Mouse (Mus musculus) megakaryocyte, adult 5-6 weeks (primary cell): ENCODE data around the gene Hnrnpa1. TPM values are rescaled to one million over a fixed set of nuclear protein-coding genes. Genes with fewer than 3 reads are reported as not detected.
A peak's percentile ranks its signal among the peaks of the same experiment; 100 is the strongest.

Experiments
- ATAC-seq: 2 replicates; pipeline ENCODE4 v1.8.0; 2016; ENCODE audit warnings: mild to moderate bottlenecking, inconsistent platforms; ENCODE audit not compliant: poor library complexity, severe bottlenecking
- total RNA-seq, 2 experiments: library from RNA; stranded (forward) in 1 of 2; stranded (reverse) in 1 of 2; fragments of 153-499, 151-499 nt in 1 of 2; fragments of 221-1000, 200-1000 nt in 1 of 2; gene quantifications; 2 replicates each; pipeline versions ENCODE4 v1.2.3 to v1.2.4; 2015 to 2017

Hnrnpa1 gene
- 320 and 365 TPM in 2 replicates for total RNA-seq (2015)
- 765 and 767 TPM in 2 replicates for total RNA-seq (2017)

- peak; percentile 80 for ATAC-seq
Observed at GRCm38 (mm10) chr15:103240160-103241028, at the start of gene Hnrnpa1. Hnrnpa1 (plus strand) TSS chr15:103240432.

- ATAC-seq, result peak; percentile 76
Observed at GRCm38 (mm10) chr15:103190531-103191462, 49.4 kb upstream of the Hnrnpa1 start.

GRCm38 (mm10) chr15:103193606-103194005 lies 46.6 kb upstream of the Hnrnpa1 start:
- ATAC-seq, result no peak

- no peak for ATAC-seq
Observed at GRCm38 (mm10) chr15:103196835-103197234, 43.4 kb upstream of the Hnrnpa1 start.

- no peak for ATAC-seq
Observed at GRCm38 (mm10) chr15:103197785-103198184, 42.4 kb upstream of the Hnrnpa1 start.

GRCm38 (mm10) chr15:103202088-103202793 lies 38.0 kb upstream of the Hnrnpa1 start:
- no peak for ATAC-seq

- peak; percentile 33; the same call in 1 of the 2 replicates for ATAC-seq
Observed at GRCm38 (mm10) chr15:103205156-103205555, 35.1 kb upstream of the Hnrnpa1 start.

- ATAC-seq, result no peak
Observed at GRCm38 (mm10) chr15:103214149-103214548, 26.1 kb upstream of the Hnrnpa1 start.

- peak; percentile 64 for ATAC-seq
Observed at GRCm38 (mm10) chr15:103214971-103215907, 25.0 kb upstream of the Hnrnpa1 start.

GRCm38 (mm10) chr15:103216052-103216451 lies 24.2 kb upstream of the Hnrnpa1 start:
- no peak for ATAC-seq

GRCm38 (mm10) chr15:103220785-103221184 lies 19.4 kb upstream of the Hnrnpa1 start:
- no peak for ATAC-seq

- ATAC-seq, result no peak
Observed at GRCm38 (mm10) chr15:103221386-103221785, 18.8 kb upstream of the Hnrnpa1 start.

- ATAC-seq, result no peak
Observed at GRCm38 (mm10) chr15:103224161-103224560, 16.1 kb upstream of the Hnrnpa1 start.

- no peak for ATAC-seq
Observed at GRCm38 (mm10) chr15:103227022-103227421, 13.2 kb upstream of the Hnrnpa1 start.

- ATAC-seq, result no peak
Observed at GRCm38 (mm10) chr15:103227572-103227971, 12.7 kb upstream of the Hnrnpa1 start.

GRCm38 (mm10) chr15:103228904-103229303 lies 11.3 kb upstream of the Hnrnpa1 start:
- no peak for ATAC-seq

- ATAC-seq, result no peak
Observed at GRCm38 (mm10) chr15:103233119-103233518, 7.1 kb upstream of the Hnrnpa1 start.

GRCm38 (mm10) chr15:103237295-103237694 lies 2.9 kb upstream of the Hnrnpa1 start:
- no peak for ATAC-seq

- peak; percentile 64 for ATAC-seq
Observed at GRCm38 (mm10) chr15:103239130-103239684, 1.0 kb upstream of the Hnrnpa1 start.
